Mouse (Mus musculus): ENCODE data around the gene Sar1a. TPM values are rescaled to one million over a fixed set of nuclear protein-coding genes. Genes with fewer than 3 reads are reported as not detected.
A peak's percentile ranks its signal among the peaks of the same experiment; 100 is the strongest.

Sar1a gene
- polyA plus RNA-seq, 1 experiment from 2014 or later = 236 TPM

DNA sequence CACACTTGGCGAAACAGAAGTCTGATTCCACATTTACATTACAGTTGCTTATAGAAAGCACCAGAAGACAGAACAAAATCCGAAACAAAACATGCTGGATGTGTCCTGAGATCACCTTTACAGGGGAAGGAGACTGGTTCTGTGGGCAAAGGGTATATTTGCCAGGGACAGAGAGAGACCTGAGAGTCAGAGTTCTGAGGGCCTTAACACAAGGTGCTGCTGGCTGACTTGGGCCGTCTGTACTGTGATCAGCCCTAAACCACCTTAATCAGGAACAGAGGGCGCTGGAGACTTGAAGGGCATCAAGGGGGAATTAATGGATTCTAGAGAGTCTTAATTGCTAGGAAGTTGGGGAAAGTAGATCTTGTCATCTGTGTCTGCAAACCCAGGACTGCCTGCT is 13.5 kb downstream of the Sar1a start:
- no peak for ATAC-seq (replicated peaks; ENCODE audit: low FRiP score)
- WGBS = 71% methylated on average over 4 of the region's 4 CpGs
- H3K36me3 ChIP-seq = peaks cover 58% of the 10 kb centered on the region

DNA sequence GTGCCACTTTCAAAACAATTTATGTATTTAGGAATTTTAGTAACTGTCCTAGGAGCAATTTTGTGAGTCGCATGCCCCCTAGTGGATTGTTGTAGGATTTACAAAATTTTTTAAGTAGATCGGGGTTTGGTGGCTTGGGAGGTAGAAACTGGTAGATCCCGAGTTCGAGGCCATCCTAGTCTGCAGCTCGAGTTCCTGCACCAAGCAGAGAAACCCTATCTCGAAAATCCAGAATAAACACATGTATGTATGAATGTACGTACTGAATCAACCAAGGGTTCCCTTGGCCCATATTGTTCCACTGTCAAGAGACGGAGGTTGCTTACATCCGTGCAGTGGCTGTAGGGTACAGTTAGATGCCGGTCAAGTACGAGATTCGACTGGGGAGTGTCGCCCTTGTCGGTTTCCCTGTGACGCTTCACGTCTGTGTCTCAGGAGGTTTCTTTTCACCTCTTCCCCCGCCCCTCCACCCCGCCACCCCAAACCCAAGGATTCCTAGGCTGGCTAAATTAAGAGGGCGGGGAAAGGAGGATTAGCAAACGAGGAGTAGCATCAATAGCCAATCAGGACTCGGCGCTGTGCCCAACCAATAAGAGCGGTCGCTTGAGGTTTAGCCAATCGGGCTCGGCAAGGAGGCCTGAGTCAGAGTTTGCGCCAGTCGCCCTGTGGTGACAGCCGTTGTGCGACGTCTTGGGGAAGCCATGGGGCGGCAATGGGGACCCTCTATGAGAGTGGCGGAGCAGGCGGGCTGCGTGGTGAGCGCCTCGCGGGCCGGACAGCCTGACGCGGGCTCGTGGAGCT is 15.0 kb downstream of the Sar1a start, which contains the start of gene Tysnd1:
TSS of gene Tysnd1 (plus strand) at position 645 of the 801 bp plus-strand sequence.
- peak within 1 kb of the TSS; percentile 61 for H3K27ac ChIP-seq

More for the DNA sequence above, 13.5 kb downstream of the Sar1a start:
- Histone ChIP-seq H3K27me3 (no peaks in the 10 kb centered on the region), H3K27ac (peak overlapping the region; percentile 3; the same call in 1 of the 2 replicates), H3K4me2 (no peak overlapping the region), H3K9me3 (replicated peaks) (no peaks in the 10 kb centered on the region), H3K4me3 (replicated peaks) (no peak overlapping the region), H3K9ac (no peak overlapping the region), H3K4me1 (peaks cover 19% of the 10 kb centered on the region)

DNA sequence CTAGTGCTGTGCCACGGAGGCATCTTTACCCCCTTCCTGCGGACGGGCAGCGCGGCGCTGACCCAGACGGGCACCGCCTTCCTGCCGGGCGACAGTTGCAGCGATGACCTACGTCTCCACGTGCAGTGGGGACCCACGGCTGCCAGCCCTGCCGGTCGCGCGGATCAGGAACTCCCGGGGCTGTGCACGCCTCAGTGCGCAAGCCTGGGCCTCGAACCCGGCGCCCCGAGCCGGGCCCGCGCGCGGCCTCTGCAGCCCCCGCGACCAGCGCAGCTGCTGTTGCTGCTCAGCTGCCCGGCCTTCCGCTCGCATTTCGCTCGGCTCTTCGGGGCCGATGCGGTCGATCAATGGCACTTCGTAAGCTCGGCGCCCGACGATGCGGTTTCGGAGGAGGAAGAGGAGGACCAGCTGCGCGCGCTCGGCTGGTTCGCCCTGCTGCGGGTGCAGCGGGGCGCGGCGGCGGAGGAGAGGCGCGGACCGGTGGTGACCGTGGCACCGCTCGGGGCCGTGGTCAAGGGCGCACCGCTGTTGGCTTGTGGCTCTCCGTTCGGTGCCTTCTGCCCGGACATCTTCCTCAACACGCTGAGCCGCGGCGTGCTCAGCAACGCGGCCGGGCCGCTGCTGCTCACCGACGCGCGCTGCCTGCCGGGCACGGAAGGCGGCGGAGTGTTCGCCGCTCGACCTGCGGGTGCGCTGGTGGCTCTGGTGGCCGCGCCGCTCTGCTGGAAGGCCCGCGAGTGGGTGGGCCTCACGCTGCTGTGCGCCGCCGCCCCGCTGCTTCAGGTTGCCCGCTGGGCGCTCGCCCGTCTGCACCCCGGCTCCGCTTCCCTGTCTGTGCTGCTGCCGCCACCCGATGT is 15.8 kb downstream of the Sar1a start:
- H3K36me3 ChIP-seq = peaks cover 53% of the 10 kb centered on the region
- peak overlapping the region; percentile 96 for H3K4me2 ChIP-seq
- no peaks in the 10 kb centered on the region for H3K27me3 ChIP-seq
- peak; percentile 35; the same call in 1 of the 2 replicates for ATAC-seq (replicated peaks; ENCODE audit: low FRiP score)
- peak overlapping the region; percentile 61 for H3K27ac ChIP-seq
- no peaks in the 10 kb centered on the region for H3K9me3 ChIP-seq (replicated peaks)
- peak overlapping the region; percentile 72 for H3K9ac ChIP-seq
- WGBS = under 1% methylated on average over 103 of the region's 111 CpGs
- peaks cover 19% of the 10 kb centered on the region for H3K4me1 ChIP-seq
- peak overlapping the region; percentile 73 for H3K4me3 ChIP-seq (replicated peaks)

More for the DNA sequence above, 15.0 kb downstream of the Sar1a start, which contains the start of gene Tysnd1:
- Histone ChIP-seq H3K36me3 (peaks cover 57% of the 10 kb centered on the region), H3K4me3 (replicated peaks) (peak within 1 kb of the TSS; percentile 73), H3K9me3 (replicated peaks) (no peaks in the 10 kb centered on the region), H3K4me1 (peaks cover 19% of the 10 kb centered on the region), H3K27me3 (no peaks in the 10 kb centered on the region), H3K4me2 (peak within 1 kb of the TSS; percentile 96), H3K9ac (peak within 1 kb of the TSS; percentile 72)
- WGBS = 1% methylated on average over 42 of the region's 42 CpGs
- ATAC-seq (replicated peaks; ENCODE audit: low FRiP score) = peak; percentile 96

DNA sequence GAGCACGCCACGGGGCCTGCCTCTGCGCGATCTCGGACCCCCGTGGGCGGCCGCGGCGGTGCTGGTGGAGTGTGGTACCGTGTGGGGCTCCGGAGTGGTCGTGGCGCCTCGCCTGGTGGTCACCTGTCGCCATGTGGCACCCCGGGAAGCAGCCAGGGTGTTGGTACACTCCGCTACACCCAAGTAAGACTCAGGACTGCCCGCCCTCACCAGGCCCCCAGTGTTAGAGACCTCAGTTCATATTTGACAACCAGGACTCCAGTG is 16.4 kb downstream of the Sar1a start:
- no peak for ATAC-seq (replicated peaks; ENCODE audit: low FRiP score)
- peaks cover 19% of the 10 kb centered on the region for H3K4me1 ChIP-seq
- H3K27ac ChIP-seq = no peak overlapping the region
- H3K27me3 ChIP-seq = no peaks in the 10 kb centered on the region
- H3K9ac ChIP-seq = peak overlapping the region; percentile 72
- peak overlapping the region; percentile 96 for H3K4me2 ChIP-seq
- no peaks in the 10 kb centered on the region for H3K9me3 ChIP-seq (replicated peaks)
- peaks cover 53% of the 10 kb centered on the region for H3K36me3 ChIP-seq
- peak overlapping the region; percentile 73 for H3K4me3 ChIP-seq (replicated peaks)
- 10% methylated on average over 19 of the region's 19 CpGs for WGBS

DNA sequence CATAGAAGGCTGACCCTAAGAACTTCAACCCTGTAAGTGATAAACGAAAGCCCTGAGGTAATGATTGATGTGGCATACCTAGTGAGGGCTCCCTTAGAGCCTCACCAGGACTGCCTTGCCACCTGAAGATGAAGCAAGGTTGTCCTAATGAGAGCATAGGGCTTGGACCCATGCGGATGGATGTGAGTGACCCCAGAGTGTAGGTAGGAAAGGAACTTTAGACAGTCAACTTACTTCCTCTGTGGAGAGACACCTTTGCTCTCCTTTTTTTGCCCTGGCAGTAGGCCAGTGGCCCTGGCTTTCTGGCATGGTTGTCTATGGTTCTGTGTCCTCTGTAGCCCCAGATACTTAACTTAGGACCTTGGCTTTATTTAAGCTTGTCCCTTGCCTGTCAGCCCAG is 16.9 kb downstream of the Sar1a start:
- H3K9ac ChIP-seq = 0 out of 2 replicates have a peak overlapping the region, but pooled peaks have one; percentile 72
- WGBS = 73% methylated on average over 2 of the region's 2 CpGs
- peak overlapping the region; percentile 96 for H3K4me2 ChIP-seq
- no peaks in the 10 kb centered on the region for H3K27me3 ChIP-seq
- H3K4me3 ChIP-seq (replicated peaks) = peak overlapping the region; percentile 73
- H3K4me1 ChIP-seq = peaks cover 19% of the 10 kb centered on the region
- H3K9me3 ChIP-seq (replicated peaks) = no peaks in the 10 kb centered on the region
- no peak overlapping the region for H3K27ac ChIP-seq
- H3K36me3 ChIP-seq = peaks cover 53% of the 10 kb centered on the region
- ATAC-seq (replicated peaks; ENCODE audit: low FRiP score) = no peak

DNA sequence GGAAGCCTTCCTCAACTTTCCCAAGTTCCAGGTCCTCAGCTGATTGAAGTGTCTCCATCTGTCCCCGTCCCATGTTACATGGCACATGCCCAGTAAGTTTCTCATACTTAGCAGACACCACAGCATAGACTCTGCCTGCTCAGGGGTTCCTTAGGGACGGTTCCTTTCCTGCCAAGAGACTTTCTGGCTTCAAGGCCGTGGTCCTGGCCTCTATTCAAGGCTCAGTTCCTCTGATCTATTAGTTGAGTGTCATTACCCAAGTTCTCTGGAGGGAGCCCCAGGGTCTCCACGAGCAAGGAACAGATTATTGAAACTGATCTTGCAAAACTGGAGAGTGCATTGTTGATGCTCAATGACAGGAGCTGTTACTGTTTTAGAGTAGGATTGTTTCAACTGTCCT is 24.6 kb downstream of the Sar1a start:
- no peak for ATAC-seq (replicated peaks; ENCODE audit: low FRiP score)
- H3K36me3 ChIP-seq = peaks cover 38% of the 10 kb centered on the region
- H3K9me3 ChIP-seq (replicated peaks) = no peaks in the 10 kb centered on the region
- 77% methylated on average over 4 of the region's 4 CpGs for WGBS
- no peaks in the 10 kb centered on the region for H3K4me1 ChIP-seq
- no peaks in the 10 kb centered on the region for H3K27me3 ChIP-seq
- H3K9ac ChIP-seq = no peak overlapping the region
- H3K27ac ChIP-seq = no peak overlapping the region
- no peak overlapping the region for H3K4me2 ChIP-seq
- H3K4me3 ChIP-seq (replicated peaks) = no peak overlapping the region

DNA sequence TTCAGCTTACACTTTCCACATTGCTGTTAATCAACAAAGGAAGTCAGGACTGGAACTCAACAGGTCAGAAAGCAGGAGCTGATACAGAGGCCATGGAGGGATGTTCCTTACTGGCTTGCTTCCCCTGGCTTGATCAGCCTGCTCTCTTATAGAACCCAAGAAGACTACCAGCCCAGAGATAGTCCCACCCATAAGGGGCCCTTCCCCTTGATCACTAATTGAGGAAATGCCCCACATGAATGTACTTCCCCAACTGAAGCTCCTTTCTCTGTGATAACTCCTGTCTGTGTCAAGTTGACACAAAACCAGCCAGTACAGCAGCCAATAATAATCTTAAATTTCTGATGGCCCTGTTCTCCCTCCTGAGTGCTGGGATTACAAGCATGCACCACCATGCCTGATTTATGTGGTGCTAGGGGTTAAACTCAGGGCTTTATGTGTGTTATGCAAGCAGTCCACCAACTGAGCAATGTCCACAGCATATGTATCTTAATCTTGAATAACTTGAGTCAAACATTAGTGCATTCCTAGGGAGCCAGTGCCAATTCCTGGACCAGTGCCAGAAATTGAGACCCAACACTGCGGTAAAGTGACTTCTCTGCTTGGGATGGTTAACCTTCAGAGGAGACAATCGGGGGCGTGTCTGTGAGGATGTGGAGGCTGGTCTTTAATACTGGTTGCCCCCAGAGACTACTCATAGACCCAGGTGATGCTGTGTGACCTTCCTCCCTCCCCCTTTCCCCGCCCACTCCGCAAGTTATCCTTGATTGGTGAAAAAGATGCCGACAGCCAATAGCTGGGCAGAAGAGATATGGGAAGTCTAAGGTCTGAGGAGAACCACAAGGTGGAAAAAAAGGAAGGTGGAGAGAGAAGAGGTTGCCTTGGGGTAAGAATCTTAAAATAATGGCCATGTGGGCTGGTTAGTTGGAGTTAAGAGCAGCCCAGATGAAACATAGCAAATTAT is 26.6 kb downstream of the Sar1a start:
- Histone ChIP-seq H3K4me2 (no peak overlapping the region), H3K36me3 (peaks cover 22% of the 10 kb centered on the region), H3K9ac (no peak overlapping the region), H3K27me3 (no peaks in the 10 kb centered on the region), H3K9me3 (replicated peaks) (no peaks in the 10 kb centered on the region), H3K27ac (no peak overlapping the region), H3K4me3 (replicated peaks) (no peak overlapping the region), H3K4me1 (no peaks in the 10 kb centered on the region)
- 72% methylated on average over 6 of the region's 6 CpGs for WGBS
- ATAC-seq (replicated peaks; ENCODE audit: low FRiP score) = no peak

DNA sequence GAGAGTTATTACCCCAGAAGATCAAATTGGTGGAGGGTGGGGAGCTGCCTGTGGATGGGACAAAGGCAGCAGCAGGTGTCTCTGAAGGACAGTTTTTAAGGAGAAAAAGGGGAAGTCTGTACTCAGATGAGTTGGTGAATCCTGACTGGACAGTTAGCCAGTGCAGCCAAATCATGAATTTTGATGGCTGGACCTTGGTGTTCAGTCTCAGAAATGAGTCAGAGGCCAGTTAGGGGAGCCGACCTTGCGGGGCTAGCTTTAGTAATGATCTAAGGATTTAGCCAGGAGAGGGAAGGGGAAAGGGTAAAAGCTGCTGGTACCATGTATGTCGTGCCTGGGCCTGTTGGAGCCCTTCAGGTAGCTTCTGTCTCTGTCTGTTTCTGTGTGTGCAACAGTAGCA is 33.5 kb downstream of the Sar1a start:
- Histone ChIP-seq H3K27ac (no peak overlapping the region), H3K27me3 (no peaks in the 10 kb centered on the region), H3K4me2 (no peak overlapping the region), H3K4me1 (peaks cover 13% of the 10 kb centered on the region), H3K9ac (no peak overlapping the region), H3K36me3 (no peaks in the 10 kb centered on the region), H3K4me3 (replicated peaks) (no peak overlapping the region), H3K9me3 (replicated peaks) (no peaks in the 10 kb centered on the region)
- WGBS = 77% methylated on average over 3 of the region's 3 CpGs
- ATAC-seq (replicated peaks; ENCODE audit: low FRiP score) = no peak

DNA sequence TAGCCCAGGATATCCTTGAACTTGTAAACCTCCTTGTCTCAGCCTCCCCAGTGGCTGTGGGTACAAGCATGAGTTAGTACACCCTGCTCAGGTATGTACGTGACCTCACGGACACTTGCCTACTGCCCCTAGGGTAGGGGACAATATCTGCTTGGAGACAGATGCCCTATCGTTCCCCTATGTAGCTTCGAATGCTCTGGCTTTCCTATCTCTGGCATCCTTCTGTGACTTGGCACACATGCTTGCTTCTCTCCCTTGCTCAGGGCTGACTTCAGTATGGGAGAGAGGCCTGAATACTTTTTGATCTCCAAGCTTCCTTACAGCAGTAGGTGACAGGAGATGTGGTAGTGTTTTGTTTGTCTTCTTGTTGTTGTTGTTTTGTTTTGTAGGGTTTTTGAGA is 34.0 kb downstream of the Sar1a start:
- Histone ChIP-seq H3K9me3 (replicated peaks) (no peaks in the 10 kb centered on the region), H3K27ac (no peak overlapping the region), H3K4me2 (no peak overlapping the region), H3K27me3 (no peaks in the 10 kb centered on the region), H3K4me1 (peaks cover 13% of the 10 kb centered on the region), H3K9ac (no peak overlapping the region), H3K36me3 (no peaks in the 10 kb centered on the region), H3K4me3 (replicated peaks) (no peak overlapping the region)
- whole genome bisulfite sequencing = 98% methylated on average over 4 of the region's 4 CpGs
- no peak for ATAC-seq (replicated peaks; ENCODE audit: low FRiP score)

DNA sequence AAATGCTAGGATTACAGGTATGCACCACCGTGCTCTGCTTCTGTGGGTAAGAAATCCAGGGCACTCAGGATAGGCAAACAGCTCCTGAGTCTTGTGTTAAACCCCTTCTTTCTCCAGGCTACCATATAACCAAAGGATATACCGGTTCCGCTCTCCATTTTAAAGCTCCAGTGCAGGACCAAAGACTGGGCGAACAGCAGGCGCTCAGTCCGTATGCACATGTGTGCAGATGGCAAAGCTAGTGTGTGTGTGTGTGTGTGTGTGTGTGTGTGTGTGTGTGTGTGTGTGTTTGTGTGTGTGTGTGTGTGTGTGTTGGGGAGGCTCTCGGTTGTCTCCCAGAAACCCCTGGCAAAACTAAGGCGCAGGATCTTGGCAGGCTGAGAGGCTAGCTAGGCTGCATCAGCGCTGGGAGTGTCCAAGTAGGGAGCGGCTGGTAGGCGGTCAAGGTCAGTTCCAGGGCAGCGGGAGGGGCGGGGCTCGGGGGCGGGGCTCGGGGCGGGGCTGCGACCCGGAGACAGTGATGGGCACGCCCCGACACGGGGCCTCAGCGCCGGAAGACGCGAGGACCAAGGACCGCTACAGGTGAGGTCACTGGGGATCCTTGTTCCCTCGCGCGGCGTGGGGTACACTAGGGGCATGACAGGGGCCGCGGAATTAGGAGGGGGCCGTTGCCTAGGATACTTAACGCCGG is 34.8 kb downstream of the Sar1a start, which contains the start of gene Aifm2:
TSS of gene Aifm2 (plus strand) at position 493 of the 691 bp plus-strand sequence.
- peak; percentile 93 for ATAC-seq (replicated peaks; ENCODE audit: low FRiP score)
- Histone ChIP-seq H3K9me3 (replicated peaks) (no peaks in the 10 kb centered on the region), H3K36me3 (no peaks in the 10 kb centered on the region), H3K9ac (peak within 1 kb of the TSS; percentile 21; the same call in 1 of the 2 replicates), H3K4me2 (peak within 1 kb of the TSS; percentile 87), H3K27ac (peak within 1 kb of the TSS; percentile 3; the same call in 1 of the 2 replicates), H3K4me1 (peaks cover 13% of the 10 kb centered on the region), H3K27me3 (no peaks in the 10 kb centered on the region), H3K4me3 (replicated peaks) (peak within 1 kb of the TSS; percentile 71)
- WGBS = 15% methylated on average over 26 of the region's 36 CpGs

DNA sequence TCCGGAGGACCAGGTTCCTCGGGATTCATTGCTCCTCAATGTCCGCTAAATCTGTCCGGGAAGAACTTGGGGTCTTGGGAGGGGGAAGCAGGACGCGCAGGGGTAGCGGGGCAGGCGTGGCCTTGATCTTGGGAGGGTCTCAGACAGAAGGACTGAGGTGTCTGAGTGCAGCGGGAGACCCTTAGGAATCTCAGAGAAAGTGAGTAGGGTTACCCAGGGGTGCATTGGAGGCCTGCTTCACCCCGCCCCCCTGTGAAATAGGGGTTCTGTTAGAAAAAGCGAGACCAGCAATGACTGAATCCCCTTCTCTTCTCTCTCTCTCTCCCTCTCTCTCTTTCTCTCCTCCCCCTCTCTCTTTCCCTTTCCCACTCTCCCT is 35.4 kb downstream of the Sar1a start:
- peak; percentile 55 for ATAC-seq (replicated peaks; ENCODE audit: low FRiP score)
- Histone ChIP-seq H3K4me3 (replicated peaks) (peak overlapping the region; percentile 71), H3K27ac (no peak overlapping the region), H3K36me3 (no peaks in the 10 kb centered on the region), H3K4me1 (peaks cover 13% of the 10 kb centered on the region), H3K27me3 (no peaks in the 10 kb centered on the region), H3K9ac (peak overlapping the region; percentile 21; the same call in 1 of the 2 replicates), H3K9me3 (replicated peaks) (no peaks in the 10 kb centered on the region), H3K4me2 (peak overlapping the region; percentile 87)
- under 1% methylated on average over 11 of the region's 11 CpGs for WGBS
